Mouse (Mus musculus): ENCODE measurements around the gene Fahd2a. TPM values are rescaled to one million over a fixed set of nuclear protein-coding genes. Genes with fewer than 3 reads are reported as not detected.

Fahd2a gene
- total RNA-seq, 2 experiments from 2014 or later = 21.2 to 21.9 TPM

GRCm38 (mm10) chr2:127435135-127435534, 9.2 kb downstream of the Fahd2a start:
- DNase-seq (ENCODE audit: low spot score in 2 of 2) = no peak
- intact Hi-C loops (cut with DNase I) = no loop called here

GRCm38 (mm10) chr2:127433487-127434295, 10.7 kb downstream of the Fahd2a start:
- no peak for DNase-seq (ENCODE audit: low spot score in 2 of 2)
- intact Hi-C loops (cut with DNase I) = no loop called here

GRCm38 (mm10) chr2:127430238-127430637, 14.1 kb downstream of the Fahd2a start:
- intact Hi-C loops (cut with DNase I) = loop anchor here (1.0 kb wide), 1 partner anchor 68 kb away; no protein-coding TSS in a partner anchor
- peak in 1 of 2 experiments; percentile 20 for DNase-seq (ENCODE audit: low spot score in 2 of 2)

- intact Hi-C loops (cut with DNase I) = no loop called here
- no peak for DNase-seq (ENCODE audit: low spot score in 2 of 2)
Measured at GRCm38 (mm10) chr2:127424977-127425376, 19.4 kb downstream of the Fahd2a start, which contains the start of gene Gpat2. Gene Gpat2, plus strand, starts transcription at chr2:127425199.

- DNase-seq (ENCODE audit: low spot score in 2 of 2) = no peak
- intact Hi-C loops (cut with DNase I) = no loop called here
Measured at GRCm38 (mm10) chr2:127418266-127418970, 25.9 kb downstream of the Fahd2a start.

GRCm38 (mm10) chr2:127416706-127417105, 27.7 kb downstream of the Fahd2a start:
- intact Hi-C loops (cut with DNase I) = no loop called here
- no peak for DNase-seq (ENCODE audit: low spot score in 2 of 2)

- DNase-seq (ENCODE audit: low spot score in 2 of 2) = no peak
- intact Hi-C loops (cut with DNase I) = no loop called here
Measured at GRCm38 (mm10) chr2:127415806-127416205, 28.6 kb downstream of the Fahd2a start.

GRCm38 (mm10) chr2:127411126-127411525, 33.2 kb downstream of the Fahd2a start:
- intact Hi-C loops (cut with DNase I) = loop anchor here (5.0 kb wide), 1 partner anchor 39 kb away; no protein-coding TSS in a partner anchor
- no peak for DNase-seq (ENCODE audit: low spot score in 2 of 2)

GRCm38 (mm10) chr2:127398738-127399137, 45.6 kb downstream of the Fahd2a start:
- DNase-seq (ENCODE audit: low spot score in 2 of 2) = no peak
- intact Hi-C loops (cut with DNase I) = no loop called here

GRCm38 (mm10) chr2:127394606-127395161, 49.7 kb downstream of the Fahd2a start:
- DNase-seq (ENCODE audit: low spot score in 2 of 2) = no peak
- intact Hi-C loops (cut with DNase I) = no loop called here

- no peak for DNase-seq (ENCODE audit: low spot score in 2 of 2)
- intact Hi-C loops (cut with DNase I) = no loop called here
Measured at GRCm38 (mm10) chr2:127391323-127391722, 53.0 kb downstream of the Fahd2a start.

GRCm38 (mm10) chr2:127390846-127391245, 53.5 kb downstream of the Fahd2a start:
- intact Hi-C loops (cut with DNase I) = no loop called here
- no peak for DNase-seq (ENCODE audit: low spot score in 2 of 2)

- no peak for DNase-seq (ENCODE audit: low spot score in 2 of 2)
- intact Hi-C loops (cut with DNase I) = no loop called here
Measured at GRCm38 (mm10) chr2:127390352-127390751, 54.0 kb downstream of the Fahd2a start.

GRCm38 (mm10) chr2:127387521-127387920, 56.8 kb downstream of the Fahd2a start:
- no peak for DNase-seq (ENCODE audit: low spot score in 2 of 2)
- intact Hi-C loops (cut with DNase I) = no loop called here

Other genes with a start within 250 kb of the Fahd2a start
- gene 1810024B03Rik, start 236.3 kb downstream of the Fahd2a start, total RNA-seq (2021) = 1 to 10 TPM in 1 of 2 experiments, under 1 TPM in 1; 0.69 to 1.4 TPM
- gene Snrnp200, start 236.2 kb downstream of the Fahd2a start, total RNA-seq (2021) = 10 to 100 TPM; 84.5 to 87.8 TPM
- gene Ciao1, start 196.7 kb downstream of the Fahd2a start, total RNA-seq (2021) = 10 to 100 TPM; 77.3 to 90.5 TPM
- gene Tmem127, start 196.7 kb downstream of the Fahd2a start, total RNA-seq (2021) = 10 to 100 TPM; 74.1 to 87.5 TPM
- 100 to 1,000 TPM; 107 to 119 TPM for gene Stard7, start 174.3 kb downstream of the Fahd2a start, total RNA-seq (2021)
- gene Dusp2, start 108.4 kb downstream of the Fahd2a start, total RNA-seq (2021) = 1 to 10 TPM; 1.6 to 2.5 TPM
- not detected for gene Astl, start 105.9 kb downstream of the Fahd2a start, total RNA-seq (2021)
- gene Adra2b, start 81.4 kb downstream of the Fahd2a start, total RNA-seq (2021) = under 1 TPM; 0.25 to 0.97 TPM
- gene Gpat2, start 19.4 kb downstream of the Fahd2a start, total RNA-seq (2021) = under 1 TPM in 1 of 2 experiments, not detected in 1; 0.63 TPM
- gene Kcnip3, start 77.5 kb upstream of the Fahd2a start, total RNA-seq (2021) = 100 to 1,000 TPM; 130 to 133 TPM
- gene Prom2, start 96.9 kb upstream of the Fahd2a start, total RNA-seq (2021) = under 1 TPM; 0.11 to 0.17 TPM
- 1 to 10 TPM; 7.6 to 8.6 TPM for gene Zfp661, start 142.5 kb upstream of the Fahd2a start, total RNA-seq (2021)
- 100 to 1,000 TPM in 1 of 2 experiments, 10 to 100 TPM in 1; 80.0 to 102 TPM for gene Mrps5, start 142.7 kb upstream of the Fahd2a start, total RNA-seq (2021)
- 100 to 1,000 TPM; 106 to 160 TPM for gene Mal, start 212.1 kb upstream of the Fahd2a start, total RNA-seq (2021)